Mouse (Mus musculus) adrenal gland, postnatal 36 days (tissue): ENCODE results near the gene Mtif3. TPM values are rescaled to one million over a fixed set of nuclear protein-coding genes. Genes with fewer than 3 reads are reported as not detected.
"Not testable (repeated sequence)": the region's sequence is repeated elsewhere in the genome, so short reads cannot be mapped to it uniquely, and the experiment has no call there.

Experiments used
- DNase-seq, 2 experiments: peaks; one replicate each; pipeline ENCODE4 v3.0.0; 2021; ENCODE audit warnings: mixed read lengths in 1 of 2
- total RNA-seq, 2 experiments: library from RNA; stranded (reverse); gene quantifications; 2 replicates each; pipeline ENCODE4 v1.2.3; 2021

Gene Mtif3
- total RNA-seq, 2 experiments from 2014 or later = 24.0 to 31.5 TPM

DNA sequence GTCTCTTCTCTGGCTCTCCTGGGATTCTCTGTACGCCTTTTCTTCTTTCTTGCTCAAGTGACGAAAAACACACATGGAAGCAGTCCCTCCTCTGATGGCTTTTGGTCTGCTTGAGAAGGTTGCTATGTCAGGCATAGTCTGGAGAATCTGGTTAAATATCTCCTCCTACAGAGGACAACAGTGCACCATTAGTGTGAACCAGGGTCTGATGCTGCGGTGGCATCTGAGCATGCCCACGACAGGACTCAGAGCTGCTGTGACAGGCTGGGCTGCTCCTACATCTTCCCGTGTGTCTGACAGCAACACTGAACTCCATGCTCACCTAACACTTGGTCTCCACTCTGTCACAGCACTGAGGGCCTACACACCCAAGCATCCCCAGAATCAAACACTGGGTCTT lies 7.9 kb downstream of the Mtif3 start:
- no peak for DNase-seq

DNA sequence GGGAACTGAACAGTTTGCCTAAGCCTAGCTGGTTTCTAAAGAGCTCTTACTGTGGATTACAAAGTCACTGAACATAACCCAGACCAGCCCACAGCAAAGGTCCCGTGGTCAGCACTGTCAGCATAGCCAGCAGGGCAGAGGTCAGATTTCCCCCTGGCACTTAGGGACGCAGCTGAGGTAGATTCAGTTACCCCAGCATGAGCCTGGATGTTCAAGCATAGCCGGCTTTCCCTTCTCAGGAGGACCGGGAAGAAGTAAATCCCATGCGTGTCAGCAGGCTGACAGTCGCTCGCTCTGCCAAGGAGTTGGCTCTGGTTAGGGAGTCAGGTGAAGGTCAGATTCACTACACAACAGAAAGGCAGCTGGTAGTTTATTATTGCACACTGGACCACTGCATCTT lies 9.0 kb downstream of the Mtif3 start:
- no peak for DNase-seq

DNA sequence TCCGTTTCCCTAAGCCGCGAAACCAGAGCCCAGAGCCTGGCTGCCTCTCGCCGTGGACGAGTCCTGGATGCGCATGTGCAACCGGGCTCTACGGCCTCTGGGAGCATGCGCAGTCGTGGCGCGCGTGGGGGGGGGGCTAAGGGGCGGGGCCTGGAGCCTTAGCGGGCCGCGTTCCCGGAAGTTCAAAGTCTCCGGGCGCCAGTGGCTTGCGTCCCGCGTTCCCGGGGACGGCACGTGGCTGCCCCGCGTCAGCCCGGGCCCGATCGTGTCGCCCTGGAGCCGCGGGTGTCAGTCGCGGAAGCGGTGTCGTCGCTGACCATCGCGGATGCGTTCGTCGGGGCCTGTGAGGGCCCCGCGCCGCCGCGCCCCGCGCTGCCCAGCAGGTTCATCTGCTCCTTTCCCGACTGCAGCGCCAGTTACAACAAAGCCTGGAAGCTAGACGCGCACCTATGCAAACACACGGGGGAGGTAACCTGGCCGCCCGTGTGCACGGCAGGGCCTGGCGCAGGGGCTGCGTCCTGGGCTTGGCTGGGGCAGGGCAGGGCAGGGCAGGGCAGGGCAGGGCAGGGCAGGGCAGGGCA lies 15.0 kb downstream of the Mtif3 start, which contains the start of gene Gtf3a:
TSS of gene Gtf3a (plus strand) at position 150 of the 581 bp plus-strand sequence.
- peak; percentile 85 to 87 for DNase-seq

DNA sequence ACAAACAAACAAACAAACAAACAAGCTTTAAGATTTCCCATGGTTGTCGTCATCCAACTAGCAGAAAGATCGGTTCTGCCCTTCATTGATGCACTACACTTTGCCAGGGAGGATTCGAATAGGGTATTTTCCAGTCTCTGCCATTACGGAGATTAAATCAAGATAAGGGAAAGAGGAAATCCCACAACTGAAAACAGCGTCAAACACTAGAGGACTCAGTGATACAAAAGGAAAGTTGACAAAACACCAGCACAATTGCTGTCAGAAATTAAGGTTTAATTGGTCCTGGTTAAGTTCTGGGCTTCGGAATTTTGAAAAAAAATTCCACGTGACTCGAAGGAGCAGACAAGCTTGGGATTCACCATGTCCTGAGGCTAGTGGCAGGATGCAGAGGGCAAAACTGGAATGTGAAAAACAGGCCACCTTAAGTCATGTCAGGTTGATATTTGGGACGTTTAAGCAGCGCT lies 15.5 kb downstream of the Mtif3 start:
- no peak for DNase-seq

DNA sequence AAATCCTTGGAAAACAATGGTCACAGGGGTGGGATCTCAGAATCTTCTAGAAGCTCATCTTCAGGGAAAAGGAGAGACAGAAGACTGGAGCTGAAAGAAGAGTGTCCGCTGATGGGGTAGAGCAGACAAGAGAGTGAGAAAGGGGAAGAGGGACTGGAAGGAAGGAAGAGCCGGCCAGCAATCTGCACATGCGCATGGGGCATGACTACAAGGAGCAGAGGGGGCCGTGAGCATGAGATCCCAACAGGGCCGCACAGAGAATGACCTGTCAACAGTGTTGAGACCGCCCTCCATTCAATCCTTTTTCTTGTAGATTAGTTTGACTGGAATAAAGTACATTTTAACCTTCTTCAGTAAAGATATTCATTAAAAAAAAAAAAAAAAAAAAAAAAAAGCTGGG lies 16.1 kb downstream of the Mtif3 start:
- no peak for DNase-seq

DNA sequence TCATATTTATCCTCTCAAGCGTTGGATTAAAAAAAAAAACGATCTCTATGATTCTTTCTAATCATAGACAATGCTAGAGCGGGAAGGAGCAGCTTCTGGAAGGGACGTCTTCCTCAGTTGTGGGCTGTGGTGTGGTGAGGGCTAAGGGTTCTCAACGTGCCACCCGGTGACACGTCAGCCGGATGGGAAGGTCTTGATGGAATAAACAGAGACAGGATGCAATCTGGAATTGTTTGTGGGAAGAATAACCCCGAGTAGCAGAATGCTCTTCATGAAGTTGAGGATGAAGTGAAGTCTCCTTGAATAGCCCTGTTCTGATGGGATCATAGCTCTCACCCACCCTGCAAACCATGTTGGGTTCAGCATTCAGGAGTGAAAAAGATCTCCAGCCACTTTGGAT lies 16.9 kb downstream of the Mtif3 start:
- DNase-seq = no peak

DNA sequence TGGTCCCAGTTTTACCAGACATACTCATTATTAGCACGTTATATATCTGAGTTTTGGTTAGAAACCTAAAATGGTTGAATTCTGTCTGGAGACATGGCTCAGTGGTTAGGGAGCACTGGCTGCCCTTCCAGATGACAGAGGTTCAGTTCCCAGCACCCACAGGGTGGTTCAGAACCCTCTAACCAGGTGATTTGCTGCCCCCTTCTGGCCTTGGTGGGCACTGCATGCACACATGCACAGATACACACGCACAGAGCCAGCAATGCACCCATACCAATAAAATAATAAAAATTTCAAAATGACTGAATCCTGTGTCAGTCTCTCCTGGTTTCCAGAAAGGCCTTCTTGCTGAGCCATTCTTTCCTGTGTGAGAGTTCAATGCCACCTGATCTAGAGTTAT lies 19.0 kb downstream of the Mtif3 start:
- DNase-seq = no peak

DNA sequence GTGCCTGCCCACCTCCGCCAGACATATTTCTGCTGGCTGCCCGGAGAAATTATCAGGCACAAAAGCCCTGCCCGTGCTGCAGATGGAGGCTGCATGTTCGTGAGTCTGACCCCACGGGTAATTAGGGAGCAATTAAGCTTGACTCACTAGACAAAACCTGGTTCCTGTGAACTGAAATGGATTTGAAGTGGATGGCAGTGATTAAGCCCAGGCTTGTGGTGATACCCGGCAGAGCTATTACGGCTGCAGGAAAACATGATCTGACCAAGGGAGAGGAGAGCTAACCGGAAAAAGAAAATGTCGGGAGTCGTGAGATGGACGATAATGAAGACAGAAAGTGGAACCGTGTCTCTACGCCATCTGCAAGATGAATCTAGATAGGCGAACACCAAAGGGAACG lies 20.6 kb downstream of the Mtif3 start:
- DNase-seq = no peak

DNA sequence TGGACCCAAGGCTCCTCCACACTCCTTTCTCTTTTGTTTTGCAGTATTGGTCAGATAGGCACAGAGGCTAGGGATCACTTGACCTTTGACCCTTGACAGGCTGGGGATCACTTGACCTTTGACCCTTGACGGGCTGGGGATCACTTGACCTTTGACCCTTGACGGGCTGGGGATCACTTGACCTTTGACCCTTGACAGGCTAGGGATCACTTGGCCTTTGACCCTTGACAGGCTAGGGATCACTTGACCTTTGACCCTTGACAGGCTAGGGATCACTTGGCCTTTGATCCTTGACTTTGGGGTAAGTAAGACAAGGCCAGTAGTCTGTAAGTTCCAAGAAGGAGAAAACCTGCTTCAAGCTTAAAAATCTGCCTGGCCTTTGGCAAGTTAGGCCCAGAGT lies 21.7 kb downstream of the Mtif3 start:
- not testable (repeated sequence) for DNase-seq

DNA sequence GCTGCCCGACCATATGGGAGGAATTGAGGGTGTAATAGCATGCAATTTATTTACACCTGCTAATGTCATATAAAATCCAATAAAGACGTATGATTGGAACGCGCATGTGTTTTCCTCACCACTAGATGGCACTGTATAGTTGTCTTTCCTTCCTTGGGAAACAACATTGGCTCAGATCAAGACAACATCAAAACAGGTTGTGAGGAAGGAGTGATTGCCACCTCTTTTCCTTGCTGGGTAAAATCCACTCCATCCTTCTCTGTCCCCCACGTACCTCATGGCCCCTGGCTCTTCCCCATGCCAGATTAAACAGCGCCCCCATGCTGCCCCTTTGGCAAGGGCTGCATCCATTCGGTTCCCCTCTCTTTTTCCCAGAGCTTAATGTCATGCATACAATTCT lies 23.4 kb downstream of the Mtif3 start:
- no peak for DNase-seq

DNA sequence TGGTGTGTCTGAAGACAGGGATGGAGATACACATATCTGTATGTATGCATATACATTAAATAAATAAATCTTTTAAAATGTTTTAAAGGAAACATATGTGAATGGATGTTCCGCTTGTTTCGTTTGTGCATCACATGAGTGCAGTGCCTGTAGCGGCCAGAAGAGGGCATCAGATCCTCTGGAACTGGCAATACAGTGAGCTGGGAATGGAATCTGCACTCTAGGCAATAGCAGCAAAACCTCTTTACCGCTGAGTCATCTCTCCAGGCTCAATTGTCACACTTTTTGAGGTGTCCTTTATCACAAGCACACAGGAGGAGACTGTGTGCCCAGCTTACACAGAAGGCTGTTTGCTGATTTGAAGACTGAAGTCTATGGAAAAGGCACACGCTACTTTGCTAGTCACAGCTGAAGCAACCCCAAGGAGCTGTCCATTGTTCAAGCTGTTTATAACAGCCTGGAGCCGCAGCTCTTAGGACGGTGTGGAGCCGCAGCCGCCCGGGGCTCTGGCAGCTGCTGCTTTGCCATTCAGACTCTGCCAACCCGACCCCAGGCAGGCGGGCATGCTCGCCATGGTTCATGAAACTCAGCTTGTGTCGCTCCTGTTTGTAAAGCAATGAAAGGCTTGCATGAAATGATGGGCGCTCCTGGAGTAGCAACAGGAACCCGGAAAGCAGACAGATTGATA lies 24.3 kb downstream of the Mtif3 start:
- DNase-seq = no peak

DNA sequence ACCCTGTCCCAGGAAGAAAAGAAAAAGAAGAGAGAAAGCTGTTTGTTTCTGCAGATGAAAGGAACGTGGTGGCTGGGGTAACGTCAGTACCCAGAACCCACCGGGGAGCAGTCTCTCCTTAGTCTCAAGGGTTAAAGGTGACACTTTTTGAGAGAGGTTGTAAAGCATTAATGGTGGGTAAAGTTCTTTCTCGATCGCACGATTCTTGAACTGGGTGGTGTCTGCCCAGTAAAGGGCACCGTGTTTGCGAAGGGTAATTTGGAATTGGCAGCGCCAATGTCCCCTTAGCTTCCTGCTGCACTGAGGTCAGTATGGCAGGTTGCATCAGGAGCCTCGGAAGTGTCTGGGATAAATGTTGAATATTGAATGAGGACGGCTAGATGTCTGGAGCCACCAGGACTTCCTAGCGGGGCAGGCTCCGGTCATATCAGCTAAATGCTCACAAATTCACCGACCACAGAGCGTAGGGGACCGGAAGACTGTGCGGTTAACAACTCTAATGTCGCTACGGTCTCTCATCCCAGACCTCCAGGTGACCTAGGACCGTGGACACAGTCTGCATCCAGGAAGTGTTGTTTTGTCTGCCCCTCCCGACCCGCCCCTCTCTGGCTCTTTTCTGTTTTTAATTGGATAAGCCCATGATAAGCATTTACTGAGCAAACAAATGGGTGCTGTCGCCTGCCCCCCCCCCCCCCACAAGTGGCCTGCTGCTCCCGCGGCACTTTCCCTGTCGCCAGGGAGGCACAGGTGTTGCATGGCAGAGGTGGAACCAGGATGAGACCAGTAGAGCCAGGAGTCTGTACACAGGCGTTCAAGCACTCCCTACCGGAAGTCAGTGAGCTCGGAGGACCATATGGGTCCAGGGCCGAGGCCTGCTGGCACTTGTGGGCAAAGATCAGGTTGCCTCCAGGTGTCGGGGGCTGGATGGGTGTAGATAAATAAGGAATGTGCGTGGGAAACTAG lies 25.8 kb downstream of the Mtif3 start:
- no peak for DNase-seq

DNA sequence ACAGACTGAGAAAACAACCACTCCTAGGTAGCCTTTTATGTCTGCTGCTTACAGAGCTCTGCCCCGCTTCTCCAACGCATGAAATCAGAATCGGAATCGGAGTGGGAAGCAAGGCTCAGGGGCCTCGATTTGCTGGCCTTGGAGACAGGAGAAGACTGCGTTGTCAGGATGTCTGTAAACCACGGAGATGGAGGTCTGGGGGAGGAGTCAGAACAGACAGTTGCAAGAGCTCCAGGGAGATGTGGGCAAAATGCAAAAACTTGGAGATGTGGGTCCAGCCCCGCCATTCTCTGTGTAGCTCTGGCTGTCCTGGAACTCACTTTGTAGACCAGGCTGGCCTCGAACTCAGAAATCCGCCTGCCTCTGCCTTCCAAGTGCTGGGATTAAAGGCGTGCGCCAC lies 30.1 kb downstream of the Mtif3 start:
- no peak for DNase-seq

DNA sequence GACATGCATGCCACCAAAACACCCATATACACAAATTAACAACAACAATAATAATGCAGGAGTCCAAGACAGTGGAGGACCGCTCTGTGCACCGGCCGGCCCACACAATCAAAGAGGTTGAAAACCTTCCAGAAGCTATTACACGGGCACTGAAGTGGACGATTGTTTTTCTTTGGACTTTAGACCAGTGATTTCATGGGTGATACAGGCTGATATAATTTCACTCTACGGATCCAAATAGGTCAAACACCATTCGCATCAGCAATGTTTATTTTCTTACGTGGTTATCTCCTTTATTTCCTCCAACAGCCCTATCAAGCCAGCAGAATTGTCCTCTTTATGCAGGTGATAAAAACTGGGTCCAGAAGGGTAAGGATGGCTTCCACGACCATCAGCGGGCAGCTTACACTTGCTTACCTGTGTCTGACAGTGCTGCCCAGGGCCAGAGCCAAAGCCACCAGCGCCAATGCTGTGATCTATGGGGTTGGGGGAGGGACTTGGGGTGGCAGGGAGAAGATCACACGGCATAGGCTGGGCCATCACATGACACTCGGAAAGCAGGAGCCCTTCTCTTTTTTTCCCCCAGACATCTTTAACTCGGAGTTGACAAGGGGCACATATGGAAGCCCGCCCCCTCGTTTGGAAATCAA lies 31.6 kb downstream of the Mtif3 start:
- DNase-seq = no peak

DNA sequence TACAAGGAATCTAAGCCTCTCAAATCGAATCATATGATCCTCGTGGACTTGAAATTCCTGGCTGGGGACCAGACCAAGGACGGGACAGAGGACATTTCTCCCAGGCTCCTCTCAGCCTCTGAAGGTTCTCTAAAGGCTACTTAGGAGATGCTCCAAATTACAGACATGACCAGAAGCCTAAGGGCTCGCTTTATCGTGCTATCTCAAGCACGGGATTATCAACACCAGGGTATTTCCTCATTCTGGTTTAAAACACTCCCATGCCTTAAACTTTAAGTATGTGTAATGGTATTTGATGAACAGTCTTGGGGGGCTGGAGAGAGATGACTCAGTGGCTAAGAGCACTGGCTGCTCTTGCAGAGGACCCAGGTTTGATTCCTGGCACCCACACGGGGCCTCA lies 32.2 kb downstream of the Mtif3 start:
- DNase-seq = no peak

DNA sequence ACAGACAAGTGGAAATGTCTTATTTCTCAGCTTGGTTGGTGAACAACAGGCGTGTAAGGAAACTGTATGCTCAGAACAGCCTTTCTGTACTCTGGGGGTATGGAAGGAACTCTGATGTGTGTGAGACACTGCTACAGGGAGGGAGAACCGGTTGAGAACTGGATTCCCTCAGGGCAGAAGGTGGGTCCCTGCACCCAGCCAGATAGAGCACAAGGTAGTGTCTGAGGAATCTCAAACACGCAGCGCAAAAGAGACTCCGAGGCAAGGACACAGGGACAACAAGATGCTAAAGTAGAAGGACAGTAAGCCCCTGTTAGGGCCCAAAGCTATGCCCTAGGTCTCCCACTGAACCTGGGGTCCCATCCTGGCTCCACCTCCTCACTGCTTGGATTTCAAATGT lies 36.9 kb downstream of the Mtif3 start:
- DNase-seq = no peak

DNA sequence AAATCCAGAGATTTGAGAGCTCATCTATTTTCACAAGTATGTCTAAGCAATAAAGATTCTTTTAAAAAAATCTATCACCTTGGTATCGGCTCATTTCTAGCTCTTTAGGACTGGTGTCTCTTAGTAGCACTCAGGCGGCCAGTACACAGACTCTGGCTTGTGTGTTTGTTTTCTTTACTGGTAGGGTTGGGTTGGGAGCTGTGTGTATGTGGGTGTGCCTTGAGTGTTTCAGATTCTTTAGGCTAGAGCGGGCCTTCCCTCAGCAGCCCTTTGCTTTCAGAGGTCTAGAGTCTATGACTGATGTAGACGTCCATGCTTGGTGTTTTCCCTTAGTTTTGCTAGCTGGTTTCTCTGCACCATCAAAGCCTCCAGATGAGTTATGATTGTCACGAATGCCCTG lies 40.1 kb downstream of the Mtif3 start:
- no peak for DNase-seq

DNA sequence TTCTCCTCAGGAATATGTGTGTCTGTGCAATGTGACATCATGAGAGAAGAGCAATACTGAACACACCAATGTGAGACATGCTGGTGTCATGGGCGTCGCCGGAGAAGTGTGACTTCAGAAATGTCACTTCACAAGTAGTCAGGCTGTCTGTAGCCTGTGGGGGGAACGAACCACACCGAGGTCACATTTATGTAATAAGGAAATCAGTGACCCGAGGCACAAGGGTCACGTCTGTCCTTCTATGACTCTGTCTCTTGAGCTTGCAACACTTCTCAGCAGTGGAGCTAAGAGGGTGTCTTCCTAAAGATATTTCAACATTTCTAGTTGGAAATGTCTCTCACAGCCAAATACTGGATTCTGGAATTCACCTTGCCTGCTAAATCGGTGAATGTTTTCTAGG lies 42.4 kb downstream of the Mtif3 start:
- DNase-seq = no peak

DNA sequence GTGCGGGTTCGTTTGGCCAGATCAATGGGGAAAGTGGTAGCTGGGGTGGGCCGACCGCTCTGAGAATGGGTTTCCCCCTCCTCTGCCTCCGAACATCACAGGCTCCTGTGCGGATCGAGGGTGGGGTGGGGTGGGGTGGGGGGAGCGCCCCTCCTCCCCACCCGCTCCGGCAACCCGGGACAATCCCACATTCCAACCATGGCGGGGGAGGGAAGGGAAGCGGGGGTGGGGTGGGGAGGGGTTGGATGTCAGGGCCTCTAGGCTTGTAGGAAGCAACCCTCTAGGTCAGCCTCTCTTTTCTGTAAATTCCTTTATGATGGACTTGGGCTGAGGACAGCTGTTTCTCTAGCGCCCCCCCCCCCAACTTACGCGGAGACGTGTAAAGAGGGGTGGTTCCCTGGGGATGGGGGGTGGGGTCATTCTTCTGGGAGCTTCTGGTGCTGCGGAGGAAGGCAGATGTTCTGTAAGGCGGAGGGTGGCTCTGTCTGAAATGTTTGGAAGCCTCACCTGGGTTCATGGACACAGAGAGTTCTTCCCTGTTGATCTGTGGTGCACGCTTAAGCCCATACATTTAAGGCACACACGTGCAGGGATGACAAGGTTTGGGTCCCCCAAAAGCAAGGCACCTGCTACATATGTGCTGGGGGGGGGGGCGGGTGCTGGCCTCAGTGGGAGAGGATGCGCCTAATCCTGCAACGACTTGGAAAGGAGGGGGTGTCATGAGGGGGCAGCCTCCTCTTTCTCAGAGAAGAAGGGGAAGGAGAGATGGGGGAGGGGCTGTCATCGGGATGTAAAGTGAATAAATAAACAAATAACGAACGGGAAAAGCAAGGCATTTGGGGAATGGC lies 43.1 kb downstream of the Mtif3 start:
- no peak for DNase-seq

DNA sequence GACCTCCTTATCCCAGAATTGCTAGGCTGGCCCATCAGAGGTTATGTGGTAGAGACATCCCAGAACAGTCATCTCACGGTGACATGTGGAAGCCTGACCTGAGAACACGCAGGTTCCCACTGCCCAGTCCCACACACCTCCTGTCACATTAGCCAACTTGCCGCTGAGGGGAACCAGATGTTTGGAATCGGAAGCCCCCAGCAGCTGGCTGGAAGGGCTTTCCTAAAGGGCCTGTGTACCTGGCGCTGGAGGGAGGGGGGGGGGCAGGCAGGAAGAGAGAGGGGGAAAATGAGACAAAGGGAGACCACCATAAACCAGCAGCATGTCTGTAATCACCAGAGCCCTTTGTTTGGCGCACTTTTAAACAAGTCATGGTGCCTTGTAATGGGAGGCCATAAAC lies 43.7 kb downstream of the Mtif3 start:
- no peak for DNase-seq

DNA sequence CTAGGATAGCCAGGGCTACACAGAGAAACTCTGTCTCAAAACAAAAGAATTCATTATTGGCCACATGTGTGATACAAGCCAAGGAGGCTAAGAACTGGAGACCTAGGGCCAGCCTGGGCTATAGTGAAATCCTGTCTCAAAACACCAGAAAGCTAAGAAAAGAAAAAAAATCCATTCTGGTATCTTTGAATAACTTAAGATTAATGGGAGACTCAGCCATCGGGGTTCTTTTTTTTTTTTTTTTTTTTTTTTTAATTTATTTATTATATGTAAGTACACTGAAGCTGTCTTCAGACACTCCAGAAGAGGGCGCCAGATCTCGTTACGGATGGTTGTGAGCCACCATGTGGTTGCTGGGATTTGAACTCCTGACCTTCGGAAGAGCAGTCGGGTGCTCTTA lies 46.2 kb downstream of the Mtif3 start:
- DNase-seq = not testable (repeated sequence)

DNA sequence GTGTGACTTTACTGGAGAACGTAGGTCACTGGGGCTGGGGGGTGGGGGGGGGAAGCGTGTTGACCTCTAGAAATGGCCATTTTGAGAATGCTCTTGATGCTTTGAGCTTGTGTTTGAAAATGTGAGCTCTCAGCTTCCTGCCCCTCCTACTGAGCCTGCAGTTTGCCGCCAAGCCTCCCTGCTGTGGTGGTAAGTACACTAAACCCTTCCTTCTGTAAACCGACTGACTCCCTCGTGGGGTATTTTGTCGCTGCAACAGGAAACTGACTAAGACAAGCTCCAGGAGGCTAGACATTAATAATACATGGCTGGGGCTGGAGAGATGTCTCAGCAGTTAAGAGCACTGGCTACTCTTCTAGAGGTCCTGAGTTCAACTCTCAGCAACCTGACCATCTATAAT lies 46.8 kb downstream of the Mtif3 start:
- DNase-seq = no peak
